Mouse (Mus musculus): ENCODE data around the gene Suds3. TPM values are rescaled to one million over a fixed set of nuclear protein-coding genes. Genes with fewer than 3 reads are reported as not detected.
A peak's percentile ranks its signal among the peaks of the same experiment; 100 is the strongest.

Suds3 gene
- total RNA-seq, 2 experiments from 2014 or later, result 109 to 110 TPM

DNA sequence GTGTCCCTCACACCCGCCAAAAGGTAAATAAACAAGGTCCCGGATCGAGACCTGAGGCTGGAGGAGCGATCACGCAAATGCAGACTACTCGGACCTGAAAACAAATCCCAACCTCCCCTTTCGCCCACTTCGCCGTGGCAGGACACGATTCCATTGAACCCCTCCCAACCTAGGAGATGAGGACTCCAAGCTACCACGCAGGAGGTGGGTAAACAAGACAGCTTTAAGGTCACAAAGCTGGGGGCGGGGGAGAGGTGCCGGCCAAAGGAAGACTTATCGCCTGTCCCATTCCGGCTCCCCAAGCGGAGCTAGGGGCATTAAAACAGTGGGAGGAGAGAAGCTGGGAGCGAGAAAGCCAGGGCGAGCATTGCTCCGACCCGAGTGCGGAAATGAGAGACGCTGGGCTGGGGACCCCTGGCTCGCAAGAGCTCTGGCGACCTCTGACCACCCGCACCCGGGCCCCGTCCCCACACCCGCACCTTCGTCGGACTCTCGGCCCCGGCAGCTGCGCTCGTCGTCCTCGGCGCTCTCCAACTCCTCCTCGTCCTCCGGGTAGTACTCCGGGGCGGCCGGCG is 633 bp downstream of the Suds3 start:
- DNase-seq (ENCODE audit: extremely low spot score in 1 of 2, low spot score in 1 of 2), result no peak

GRCm38 (mm10) chr5:117114581-117115192 is 1.2 kb downstream of the Suds3 start:
- DNase-seq (ENCODE audit: extremely low spot score in 1 of 2, low spot score in 1 of 2), result no peak

DNA sequence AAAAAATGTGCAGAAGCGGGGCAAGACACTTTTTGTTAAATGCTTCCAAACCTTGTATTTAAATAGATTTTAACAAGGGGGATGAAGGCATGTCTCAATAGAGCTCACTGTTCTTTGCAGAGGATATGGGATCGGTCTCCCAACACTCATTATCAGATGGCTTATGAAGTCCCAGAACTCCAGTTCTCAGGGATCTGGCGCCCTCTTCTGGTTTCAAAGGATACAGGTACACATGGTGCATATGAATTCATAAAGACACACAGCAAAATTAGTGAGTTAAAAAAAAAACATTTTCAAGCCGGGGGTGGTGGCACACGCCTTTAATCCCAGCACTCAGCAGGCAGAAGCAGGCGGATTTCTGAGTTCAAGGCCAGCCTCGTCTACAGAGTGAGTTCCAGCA is 2.6 kb downstream of the Suds3 start:
- DNase-seq (ENCODE audit: extremely low spot score in 1 of 2, low spot score in 1 of 2), result no peak

GRCm38 (mm10) chr5:117111774-117112112 is 4.2 kb downstream of the Suds3 start:
- DNase-seq (ENCODE audit: extremely low spot score in 1 of 2, low spot score in 1 of 2), result no peak

DNA sequence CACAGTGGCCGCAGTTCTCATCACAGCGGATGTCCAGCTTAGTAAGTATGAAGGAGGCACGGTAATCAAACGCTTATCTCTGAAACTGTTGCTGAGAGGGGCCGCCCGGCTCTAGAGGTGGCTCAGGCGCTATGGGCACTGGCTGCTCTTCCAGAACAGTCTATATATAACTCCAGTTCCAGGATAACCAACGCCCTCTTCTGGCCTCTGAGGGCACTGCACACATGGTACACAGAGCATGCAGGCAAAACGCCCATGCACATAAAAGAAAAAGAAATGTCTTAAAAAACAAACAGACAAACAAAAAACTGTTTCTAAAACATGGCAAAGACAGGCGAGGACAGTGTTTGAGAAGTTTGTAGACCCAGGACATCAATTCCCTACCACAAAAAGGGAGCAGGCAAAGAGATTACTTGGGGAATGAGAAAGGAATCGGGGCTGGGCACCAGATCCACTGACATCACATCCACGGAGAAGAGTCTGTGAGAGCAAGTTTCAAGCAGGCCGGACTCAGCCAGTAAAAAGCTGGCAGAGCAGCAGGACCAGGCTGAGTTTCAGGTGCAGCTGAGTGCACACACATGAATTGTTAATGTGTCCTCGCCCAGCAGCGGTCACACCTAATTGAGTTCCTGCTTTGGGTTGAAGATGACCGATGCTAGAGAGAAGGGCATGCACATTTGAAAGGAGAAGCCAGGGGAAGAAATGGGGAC is 4.7 kb downstream of the Suds3 start:
- no peak for DNase-seq (ENCODE audit: extremely low spot score in 1 of 2, low spot score in 1 of 2)

GRCm38 (mm10) chr5:117109522-117109921 is 6.4 kb downstream of the Suds3 start:
- no peak for DNase-seq (ENCODE audit: extremely low spot score in 1 of 2, low spot score in 1 of 2)

GRCm38 (mm10) chr5:117108731-117109130 is 7.2 kb downstream of the Suds3 start:
- no peak for DNase-seq (ENCODE audit: extremely low spot score in 1 of 2, low spot score in 1 of 2)

GRCm38 (mm10) chr5:117108292-117108691 is 7.6 kb downstream of the Suds3 start:
- DNase-seq (ENCODE audit: extremely low spot score in 1 of 2, low spot score in 1 of 2), result no peak

DNA sequence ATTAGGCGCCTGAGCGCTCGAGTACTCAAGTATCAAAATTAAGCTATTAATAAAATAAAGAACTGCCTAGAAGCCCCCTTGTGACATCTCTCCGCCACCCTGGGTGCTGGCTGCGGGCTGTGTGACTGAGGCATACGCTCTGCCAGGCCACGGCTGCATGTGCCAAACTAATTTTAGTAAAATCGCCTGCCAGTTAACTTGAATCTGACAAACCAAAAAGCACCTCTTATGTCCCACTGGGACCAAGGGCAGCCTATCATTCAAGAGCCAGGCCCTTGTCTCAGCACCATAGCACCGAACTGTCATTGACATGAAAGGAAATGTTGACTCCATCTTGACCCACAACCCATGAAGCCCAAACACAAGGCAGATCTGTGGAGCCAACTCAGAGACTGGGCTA is 10.2 kb downstream of the Suds3 start:
- no peak for DNase-seq (ENCODE audit: extremely low spot score in 1 of 2, low spot score in 1 of 2)

DNA sequence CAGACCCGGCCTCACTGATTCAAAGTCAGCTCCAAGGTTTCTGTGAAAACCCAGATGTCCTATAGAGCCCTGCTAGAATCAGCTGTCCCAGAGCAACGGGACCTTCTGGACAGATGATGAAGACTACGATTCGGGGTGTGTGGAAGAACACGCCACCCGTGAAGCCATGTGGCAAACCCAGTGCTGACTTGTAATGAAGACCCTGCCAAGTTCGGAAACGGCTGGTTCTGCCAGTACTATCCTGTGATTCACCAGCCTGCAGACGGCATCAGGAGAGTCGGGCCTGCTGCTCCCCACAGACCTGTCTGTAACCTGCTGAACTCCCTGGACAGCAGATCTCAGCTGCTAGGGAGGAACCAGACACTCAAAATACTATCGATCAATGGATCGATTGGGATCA is 11.6 kb downstream of the Suds3 start:
- no peak for DNase-seq (ENCODE audit: extremely low spot score in 1 of 2, low spot score in 1 of 2)

GRCm38 (mm10) chr5:117103194-117103929 is 12.6 kb downstream of the Suds3 start:
- no peak for DNase-seq (ENCODE audit: extremely low spot score in 1 of 2, low spot score in 1 of 2)

GRCm38 (mm10) chr5:117099742-117100141 is 16.2 kb downstream of the Suds3 start:
- no peak for DNase-seq (ENCODE audit: extremely low spot score in 1 of 2, low spot score in 1 of 2)

- no peak for DNase-seq (ENCODE audit: extremely low spot score in 1 of 2, low spot score in 1 of 2)
These were observed 16.9 kb downstream of the Suds3 start for GRCm38 (mm10) chr5:117099008-117099407.

DNA sequence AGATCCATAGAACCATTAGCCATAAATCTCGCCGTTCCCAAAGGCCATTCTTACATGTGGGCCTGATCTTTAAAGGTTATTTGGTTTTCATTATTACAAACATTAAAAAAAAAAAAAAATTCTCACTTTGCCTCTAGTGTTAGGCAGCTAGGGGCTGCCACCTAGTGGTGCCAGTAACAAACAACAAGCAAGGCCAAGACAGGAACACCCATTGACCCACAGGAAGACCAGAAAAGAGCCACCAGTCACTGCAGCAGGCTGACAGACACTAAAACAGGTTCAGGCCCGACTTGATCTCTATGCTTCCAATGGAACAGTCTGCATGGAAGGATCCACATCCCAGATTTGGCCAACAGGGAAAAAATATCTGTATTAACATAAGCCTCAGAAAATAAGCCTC is 19.2 kb downstream of the Suds3 start:
- DNase-seq (ENCODE audit: extremely low spot score in 1 of 2, low spot score in 1 of 2), result peak in 1 of 2 experiments; percentile 58

- DNase-seq (ENCODE audit: extremely low spot score in 1 of 2, low spot score in 1 of 2), result peak in 1 of 2 experiments; percentile 49
These were observed 21.5 kb downstream of the Suds3 start for GRCm38 (mm10) chr5:117094431-117094830.

- no peak for DNase-seq (ENCODE audit: extremely low spot score in 1 of 2, low spot score in 1 of 2)
These were observed 26.1 kb downstream of the Suds3 start for GRCm38 (mm10) chr5:117089786-117090185.

DNA sequence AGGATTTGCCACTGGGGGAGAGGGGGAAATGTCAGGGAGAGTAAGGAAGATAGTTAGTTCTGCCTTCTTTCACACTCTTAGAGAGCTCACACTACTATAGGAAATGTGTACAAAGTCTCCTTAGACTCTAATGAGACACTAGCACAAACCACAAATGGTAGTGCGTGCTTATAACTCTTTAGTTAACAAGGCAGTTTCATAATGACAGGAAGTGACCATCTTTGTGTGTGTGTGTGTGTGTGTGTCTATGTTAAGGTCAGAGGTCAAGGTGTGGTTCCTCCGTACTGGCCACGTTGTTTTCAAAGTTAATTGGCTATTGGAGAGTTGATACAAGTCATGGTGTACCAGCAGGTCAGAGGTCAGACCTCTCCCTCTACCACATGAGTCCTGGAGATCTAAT is 26.8 kb downstream of the Suds3 start:
- no peak for DNase-seq (ENCODE audit: extremely low spot score in 1 of 2, low spot score in 1 of 2)

GRCm38 (mm10) chr5:117087718-117088117 is 28.2 kb downstream of the Suds3 start:
- no peak for DNase-seq (ENCODE audit: extremely low spot score in 1 of 2, low spot score in 1 of 2)

DNA sequence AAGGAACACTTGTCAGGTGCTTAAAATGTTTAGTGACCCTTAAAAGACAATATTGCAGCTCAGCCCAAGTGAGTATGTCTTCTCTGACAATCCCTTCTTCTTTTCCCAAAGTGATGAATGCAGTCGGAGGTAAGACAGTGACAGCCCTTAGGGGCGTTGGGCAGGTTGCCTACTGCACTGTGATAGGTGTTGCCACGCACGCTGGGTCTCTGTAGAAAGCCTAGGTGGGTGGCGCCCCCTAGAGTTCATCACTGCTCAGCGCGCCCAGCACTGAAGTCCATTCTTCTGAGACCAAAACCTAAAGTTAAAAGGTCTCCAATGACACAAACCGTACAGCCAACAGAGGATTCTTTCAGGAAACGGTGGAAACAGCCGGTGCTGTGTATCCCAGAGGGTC is 46.4 kb downstream of the Suds3 start:
- DNase-seq (ENCODE audit: extremely low spot score in 1 of 2, low spot score in 1 of 2), result peak; percentile 29 to 74

DNA sequence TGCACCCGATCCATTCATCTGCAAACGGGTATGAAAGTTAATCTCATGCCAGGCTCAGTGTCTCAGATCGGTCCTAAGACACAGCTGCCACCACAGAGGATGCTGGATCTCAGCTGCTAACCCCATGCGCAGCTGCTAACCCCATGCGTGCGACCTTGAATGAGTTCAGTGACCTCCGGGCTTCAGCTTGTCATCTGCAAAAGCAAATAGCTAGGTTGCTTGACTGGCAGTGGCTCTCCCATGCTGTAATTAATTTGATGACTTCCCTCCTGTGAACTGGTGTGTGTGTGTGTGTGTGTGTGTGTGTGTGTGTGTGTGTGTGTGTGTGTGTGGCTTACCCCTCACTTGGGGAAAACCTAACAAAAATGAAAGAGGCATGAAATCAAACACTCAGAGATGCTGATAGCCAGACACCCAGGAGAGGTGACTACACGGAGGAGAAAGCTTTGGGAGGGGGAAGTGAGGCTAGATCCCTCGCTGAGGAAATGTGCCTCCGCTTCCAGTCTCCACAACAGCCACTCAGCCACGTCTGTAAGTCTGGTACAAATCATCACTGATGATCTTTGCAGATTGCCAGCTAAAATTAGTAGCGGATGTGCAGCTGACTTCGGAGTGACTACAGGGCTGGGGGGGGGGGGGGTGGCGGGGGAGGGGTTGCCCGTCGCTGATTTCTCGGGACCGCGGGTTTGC is 47.0 kb downstream of the Suds3 start:
- no peak for DNase-seq (ENCODE audit: extremely low spot score in 1 of 2, low spot score in 1 of 2)

- no peak for DNase-seq (ENCODE audit: extremely low spot score in 1 of 2, low spot score in 1 of 2)
These were observed 47.7 kb downstream of the Suds3 start for GRCm38 (mm10) chr5:117068181-117068580.
